Mouse (Mus musculus) spleen, adult 2 months (tissue): ENCODE results near the gene Glrx3.

Experiments used
- CTCF ChIP-seq: fragments of 200-500 bp; IDR thresholded peaks from 2 replicates; pipeline ENCODE4 v1.5.1; 2011; ENCODE audit warnings: mild to moderate bottlenecking, inconsistent platforms; ENCODE audit not compliant: insufficient read depth, insufficient read length, insufficient replicate concordance; ENCODE audit errors: extremely low read depth
- POLR2A ChIP-seq: fragments of 200-500 bp; IDR thresholded peaks from 2 replicates; pipeline ENCODE4 v1.6.1; 2011; ENCODE audit warnings: low read depth, low read length, inconsistent platforms

DNA sequence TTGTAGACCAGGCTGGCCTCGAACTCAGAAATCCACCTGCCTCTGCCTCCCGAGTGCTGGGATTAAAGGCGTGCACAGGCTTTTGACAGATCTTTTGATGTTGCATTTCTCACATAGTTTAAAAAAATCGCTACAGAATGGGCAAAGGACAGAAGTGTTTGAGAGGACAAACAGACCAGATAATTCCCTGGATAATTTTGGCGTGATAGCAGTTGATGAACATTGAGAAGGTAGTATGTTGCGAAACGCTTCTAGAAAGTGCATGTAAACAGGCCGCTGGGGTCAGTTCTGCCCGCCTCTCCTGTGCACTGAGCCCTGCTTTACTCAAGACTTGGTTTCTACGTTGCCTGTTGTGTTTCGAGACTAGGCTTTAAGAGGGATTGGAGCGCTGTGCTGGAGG, 7.9 kb downstream of the Glrx3 start:
- TF ChIP-seq POLR2A (no peak), CTCF (no peak)
